Mouse (Mus musculus) c-Kit-positive CD71-positive TER-119-negative erythroid progenitor cells, embryonic 14.5 days (primary cell): ENCODE measurements around the gene Utp18.

Experiments
- DNase-seq: peaks from one replicate; pipeline ENCODE4 v3.0.0-alpha.2; 2013; ENCODE audit warnings: low read depth

The Utp18 gene

GRCm38 (mm10) chr11:93828619-93829326 lies 56.8 kb downstream of the Utp18 start:
- DNase-seq: no peak

GRCm38 (mm10) chr11:93822261-93822660 lies 63.3 kb downstream of the Utp18 start:
- no peak for DNase-seq

- no peak for DNase-seq
Measured at GRCm38 (mm10) chr11:93821533-93821932, 64.0 kb downstream of the Utp18 start.

- no peak for DNase-seq
Measured at GRCm38 (mm10) chr11:93817966-93818738, 67.4 kb downstream of the Utp18 start.

GRCm38 (mm10) chr11:93812955-93813354 lies 72.6 kb downstream of the Utp18 start:
- no peak for DNase-seq

GRCm38 (mm10) chr11:93812125-93812868 lies 73.3 kb downstream of the Utp18 start:
- DNase-seq: peak; percentile 9
